Mouse (Mus musculus): Measurements from ENCODE around the gene Zfp566. TPM values are rescaled to one million over a fixed set of nuclear protein-coding genes. Genes with fewer than 3 reads are reported as not detected.

Zfp566 gene
- polyA plus RNA-seq, 1 experiment from 2014 or later = 5.1 TPM

DNA sequence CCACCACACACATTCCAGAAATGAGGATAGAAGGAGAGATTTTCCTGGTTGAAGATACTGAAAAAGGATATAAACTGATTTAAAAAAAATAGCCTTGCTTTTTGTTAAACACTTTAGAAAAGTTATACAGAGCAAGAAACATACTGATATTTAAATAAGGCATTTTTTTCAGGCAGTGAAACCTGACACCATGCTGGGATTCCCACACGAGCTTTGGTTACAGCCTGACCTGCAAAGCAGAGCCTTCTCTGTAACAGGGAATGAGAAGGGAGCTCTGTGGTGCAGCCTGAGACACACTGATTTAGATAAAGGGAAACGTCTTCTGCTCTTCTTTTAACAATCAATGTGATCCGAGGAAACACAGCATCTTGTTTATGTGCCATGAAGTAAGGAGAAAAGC lies 36.7 kb downstream of the Zfp566 start:
- Histone ChIP-seq H3K27me3 (no peaks in the 10 kb centered on the region), H3K4me3 (no peak overlapping the region), H3K4me2 (no peak overlapping the region), H3K9ac (no peak overlapping the region), H3K27ac (0 out of 2 replicates have a peak overlapping the region, but pooled peaks have one; percentile 1), H3K4me1 (replicated peaks) (peaks cover 5% of the 10 kb centered on the region), H3K9me3 (replicated peaks) (no peaks in the 10 kb centered on the region), H3K36me3 (peaks cover 19% of the 10 kb centered on the region)
- ATAC-seq (replicated peaks; ENCODE audit: insufficient number of reproducible peaks, insufficient read depth, low FRiP score, low read depth) = no peak
- WGBS = 4% methylated on average over 3 of the region's 3 CpGs

DNA sequence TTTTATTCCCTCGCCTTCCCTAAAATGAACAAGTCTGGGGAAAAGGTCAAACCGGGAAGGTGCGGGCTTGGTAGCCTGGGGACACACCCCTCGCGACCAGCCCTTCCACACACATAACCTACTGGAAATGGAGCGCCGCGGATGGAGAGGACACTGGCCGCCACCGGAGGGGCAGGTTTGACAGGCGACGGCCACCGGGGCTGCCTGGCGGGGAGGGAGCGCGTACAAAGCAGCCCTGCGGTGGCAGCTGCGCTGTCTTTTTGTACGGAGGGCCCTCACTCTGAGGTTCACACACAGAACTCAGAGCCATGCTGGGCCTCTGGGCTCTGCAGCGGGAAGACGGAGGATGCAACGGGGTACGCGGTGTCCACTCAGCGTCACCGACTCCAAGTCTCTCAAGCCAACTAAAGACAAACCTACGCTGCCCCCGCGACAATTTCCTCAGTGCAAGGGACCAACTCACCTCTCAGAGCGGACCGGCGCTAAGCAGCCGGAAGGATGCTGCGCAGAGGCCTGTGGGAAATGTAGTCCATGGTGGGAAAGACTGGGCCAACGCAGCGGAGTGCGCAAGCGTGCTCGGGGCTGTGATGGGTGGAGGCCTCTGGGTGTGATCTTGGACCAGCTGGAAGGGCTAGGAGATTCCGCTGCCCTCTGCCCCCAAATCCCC lies 39.3 kb downstream of the Zfp566 start, which contains the start of gene Zfp14:
TSS of gene Zfp14 (minus strand) at position 499 of the 667 bp plus-strand sequence.
- Histone ChIP-seq H3K36me3 (peaks cover 6% of the 10 kb centered on the region), H3K4me2 (peak within 1 kb of the TSS; percentile 84), H3K27me3 (no peaks in the 10 kb centered on the region), H3K9ac (peak within 1 kb of the TSS; percentile 66), H3K4me3 (peak within 1 kb of the TSS; percentile 63), H3K4me1 (replicated peaks) (peaks cover 5% of the 10 kb centered on the region), H3K9me3 (replicated peaks) (no peaks in the 10 kb centered on the region), H3K27ac (peak within 1 kb of the TSS; percentile 68)
- ATAC-seq (replicated peaks; ENCODE audit: insufficient number of reproducible peaks, insufficient read depth, low FRiP score, low read depth) = peak; percentile 97
- under 1% methylated on average over 40 of the region's 40 CpGs for WGBS

- no peak for ATAC-seq (replicated peaks; ENCODE audit: insufficient number of reproducible peaks, insufficient read depth, low FRiP score, low read depth)
- H3K27ac ChIP-seq = no peak overlapping the region
- no peaks in the 10 kb centered on the region for H3K27me3 ChIP-seq
- no peak overlapping the region for H3K9ac ChIP-seq
- H3K4me3 ChIP-seq = no peak overlapping the region
- H3K4me1 ChIP-seq (replicated peaks) = peaks cover 5% of the 10 kb centered on the region
- no peaks in the 10 kb centered on the region for H3K36me3 ChIP-seq
- 58% methylated on average over 4 of the region's 4 CpGs for WGBS
- no peaks in the 10 kb centered on the region for H3K9me3 ChIP-seq (replicated peaks)
- no peak overlapping the region for H3K4me2 ChIP-seq
These were observed 42.2 kb downstream of the Zfp566 start for GRCm38 (mm10) chr7:30048126-30048525.

DNA sequence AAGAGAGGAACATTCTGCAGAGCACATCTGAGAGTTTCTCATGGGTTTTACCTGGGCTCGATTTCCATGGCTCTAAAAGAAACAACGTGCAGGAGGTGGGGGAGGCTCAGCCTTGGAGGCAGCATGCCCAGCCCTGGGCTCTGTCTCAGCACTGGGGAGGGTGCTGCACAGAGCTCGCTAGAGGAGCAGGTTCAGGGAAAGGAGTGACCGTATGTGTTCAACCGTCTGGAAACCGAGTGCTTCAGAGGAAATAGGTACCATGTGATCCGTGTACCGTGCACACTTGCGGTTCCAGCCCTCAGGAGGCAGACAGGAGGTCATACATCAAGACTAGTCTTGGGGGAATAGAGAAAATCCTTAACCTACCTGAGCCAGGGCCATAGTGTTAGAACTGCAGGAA lies 46.0 kb downstream of the Zfp566 start:
- Histone ChIP-seq H3K4me1 (replicated peaks) (no peaks in the 10 kb centered on the region), H3K4me3 (no peak overlapping the region), H3K36me3 (no peaks in the 10 kb centered on the region), H3K9ac (no peak overlapping the region), H3K9me3 (replicated peaks) (no peaks in the 10 kb centered on the region), H3K27ac (no peak overlapping the region), H3K27me3 (no peaks in the 10 kb centered on the region), H3K4me2 (no peak overlapping the region)
- WGBS = 57% methylated on average over 9 of the region's 9 CpGs
- no peak for ATAC-seq (replicated peaks; ENCODE audit: insufficient number of reproducible peaks, insufficient read depth, low FRiP score, low read depth)

DNA sequence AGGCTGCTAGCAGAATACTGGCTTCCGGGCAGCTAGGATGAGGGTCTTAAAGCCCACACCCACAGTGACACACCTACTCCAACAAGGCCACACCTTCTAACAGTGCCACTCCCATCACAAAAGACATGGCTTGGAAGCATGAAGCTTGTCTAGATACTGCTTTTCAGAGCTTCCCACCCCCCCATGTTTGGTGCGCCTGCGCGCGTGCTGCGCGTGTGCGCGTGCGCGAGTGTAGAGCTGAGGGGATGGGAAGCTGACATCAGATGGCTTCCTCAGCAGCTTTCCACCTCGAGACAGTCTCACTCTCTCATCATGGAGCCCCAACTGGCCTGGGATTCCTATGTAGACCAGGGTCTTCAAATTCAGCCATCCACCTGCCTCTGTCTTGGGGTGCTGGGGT lies 56.0 kb downstream of the Zfp566 start:
- no peaks in the 10 kb centered on the region for H3K4me1 ChIP-seq (replicated peaks)
- H3K27me3 ChIP-seq = no peaks in the 10 kb centered on the region
- WGBS = 84% methylated on average over 12 of the region's 12 CpGs
- H3K27ac ChIP-seq = no peak overlapping the region
- no peak overlapping the region for H3K9ac ChIP-seq
- ATAC-seq (replicated peaks; ENCODE audit: insufficient number of reproducible peaks, insufficient read depth, low FRiP score, low read depth) = no peak
- no peak overlapping the region for H3K4me2 ChIP-seq
- peaks cover 16% of the 10 kb centered on the region for H3K36me3 ChIP-seq
- no peak overlapping the region for H3K4me3 ChIP-seq
- no peaks in the 10 kb centered on the region for H3K9me3 ChIP-seq (replicated peaks)

GRCm38 (mm10) chr7:30031379-30031778 lies 58.9 kb downstream of the Zfp566 start:
- Histone ChIP-seq H3K4me1 (replicated peaks) (no peaks in the 10 kb centered on the region), H3K27me3 (no peaks in the 10 kb centered on the region), H3K4me3 (no peak overlapping the region), H3K36me3 (peaks cover 13% of the 10 kb centered on the region), H3K9me3 (replicated peaks) (no peaks in the 10 kb centered on the region), H3K4me2 (no peak overlapping the region), H3K27ac (no peak overlapping the region), H3K9ac (no peak overlapping the region)
- WGBS = 89% methylated on average over 3 of the region's 3 CpGs
- no peak for ATAC-seq (replicated peaks; ENCODE audit: insufficient number of reproducible peaks, insufficient read depth, low FRiP score, low read depth)

GRCm38 (mm10) chr7:30030677-30031076 lies 59.6 kb downstream of the Zfp566 start:
- peaks cover 18% of the 10 kb centered on the region for H3K36me3 ChIP-seq
- WGBS = 30% methylated on average over 6 of the region's 6 CpGs

DNA sequence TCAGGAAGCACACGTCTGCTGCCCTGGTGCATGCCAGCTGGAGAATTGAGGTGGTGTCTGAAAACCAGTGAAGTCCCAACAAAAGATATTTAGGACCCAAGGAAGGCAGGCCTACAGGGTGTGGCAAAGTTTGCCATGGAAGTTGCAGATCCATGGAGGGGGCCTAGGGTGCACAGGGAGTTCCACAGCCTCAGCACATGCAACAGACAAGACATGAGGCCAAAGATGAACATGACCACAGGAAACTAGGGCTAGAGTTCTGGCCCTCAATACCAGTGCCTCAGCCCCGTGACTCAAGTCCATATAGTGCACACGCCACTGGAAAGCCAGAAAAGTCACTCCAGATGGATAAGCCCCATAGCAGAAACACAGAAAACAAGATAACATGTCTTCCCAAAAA lies 61.8 kb downstream of the Zfp566 start:
- no peak for ATAC-seq (replicated peaks; ENCODE audit: insufficient number of reproducible peaks, insufficient read depth, low FRiP score, low read depth)
- H3K4me3 ChIP-seq = no peak overlapping the region
- peaks cover 38% of the 10 kb centered on the region for H3K36me3 ChIP-seq
- WGBS = 82% methylated on average over 3 of the region's 3 CpGs
- no peak overlapping the region for H3K9ac ChIP-seq
- H3K4me1 ChIP-seq (replicated peaks) = 0 out of 2 replicates have a peak, but pooled peaks cover 3% of the 10 kb centered on the region
- no peaks in the 10 kb centered on the region for H3K9me3 ChIP-seq (replicated peaks)
- H3K27me3 ChIP-seq = no peaks in the 10 kb centered on the region
- no peak overlapping the region for H3K4me2 ChIP-seq
- H3K27ac ChIP-seq = no peak overlapping the region

More at GRCm38 (mm10) chr7:30030677-30031076, 59.6 kb downstream of the Zfp566 start:
- ATAC-seq (replicated peaks; ENCODE audit: insufficient number of reproducible peaks, insufficient read depth, low FRiP score, low read depth) = no peak
- Histone ChIP-seq H3K27me3 (no peaks in the 10 kb centered on the region), H3K4me2 (no peak overlapping the region), H3K9ac (no peak overlapping the region), H3K4me3 (no peak overlapping the region), H3K9me3 (replicated peaks) (no peaks in the 10 kb centered on the region), H3K4me1 (replicated peaks) (no peaks in the 10 kb centered on the region), H3K27ac (no peak overlapping the region)

Small RNA genes lying within 50 kb of the gene (microRNA-seq; reads per million reads assigned to microRNA genes)
- gene Gm23368 = not detected

Other genes starting within 250 kb of the Zfp566 start
- 1.7 and 2.1 TPM in 2 replicates for gene Zfp940, start 236.9 kb downstream of the Zfp566 start, polyA plus RNA-seq (2015; fragmentation: Nextera tagmentation; extraction: Ambion mirVana)
- 3.4 and 4.4 TPM in 2 replicates for gene Zfp420, start 230.5 kb downstream of the Zfp566 start, polyA plus RNA-seq (2015; fragmentation: Nextera tagmentation; extraction: Ambion mirVana)
- gene Zfp27, start 184.0 kb downstream of the Zfp566 start, polyA plus RNA-seq (2015; fragmentation: Nextera tagmentation; extraction: Ambion mirVana) = 7.2 and 7.8 TPM in 2 replicates
- 3.1 TPM in 2 replicates for gene Zfp383, start 182.3 kb downstream of the Zfp566 start, polyA plus RNA-seq (2015; fragmentation: Nextera tagmentation; extraction: Ambion mirVana)
- 6.7 and 9.4 TPM in 2 replicates for gene Zfp74, start 136.4 kb downstream of the Zfp566 start, polyA plus RNA-seq (2015; fragmentation: Nextera tagmentation; extraction: Ambion mirVana)
- gene Zfp568, start 106.6 kb downstream of the Zfp566 start, polyA plus RNA-seq (2015; fragmentation: Nextera tagmentation; extraction: Ambion mirVana) = 16.2 and 22.4 TPM in 2 replicates
- gene Zfp14, start 39.1 kb downstream of the Zfp566 start, polyA plus RNA-seq (2015; fragmentation: Nextera tagmentation; extraction: Ambion mirVana) = 3.3 and 4.1 TPM in 2 replicates
- 3.5 and 4.6 TPM in 2 replicates for gene Zfp82, start 17.6 kb downstream of the Zfp566 start, polyA plus RNA-seq (2015; fragmentation: Nextera tagmentation; extraction: Ambion mirVana)
- 0.59 TPM in 1 of 2 replicates, not detected in the other for gene Gm26920, start 117 bp downstream of the Zfp566 start, polyA plus RNA-seq (2015; fragmentation: Nextera tagmentation; extraction: Ambion mirVana)
- gene Zfp260, start 4.2 kb upstream of the Zfp566 start, polyA plus RNA-seq (2015; fragmentation: Nextera tagmentation; extraction: Ambion mirVana) = 72.9 and 75.3 TPM in 2 replicates
- 10.0 and 13.7 TPM in 2 replicates for gene Zfp382, start 31.4 kb upstream of the Zfp566 start, polyA plus RNA-seq (2015; fragmentation: Nextera tagmentation; extraction: Ambion mirVana)
- 6.9 and 8.5 TPM in 2 replicates for gene Zfp146, start 79.2 kb upstream of the Zfp566 start, polyA plus RNA-seq (2015; fragmentation: Nextera tagmentation; extraction: Ambion mirVana)
- 369 and 603 TPM in 2 replicates for gene Cox7a1, start 93.6 kb upstream of the Zfp566 start, polyA plus RNA-seq (2015; fragmentation: Nextera tagmentation; extraction: Ambion mirVana)
- gene Capns1, start 108.3 kb upstream of the Zfp566 start, polyA plus RNA-seq (2015; fragmentation: Nextera tagmentation; extraction: Ambion mirVana) = 77.4 and 96.6 TPM in 2 replicates
- 99.7 and 105 TPM in 2 replicates for gene Polr2i, start 141.4 kb upstream of the Zfp566 start, polyA plus RNA-seq (2015; fragmentation: Nextera tagmentation; extraction: Ambion mirVana)
- gene Tbcb, start 141.7 kb upstream of the Zfp566 start, polyA plus RNA-seq (2015; fragmentation: Nextera tagmentation; extraction: Ambion mirVana) = 125 and 140 TPM in 2 replicates
- gene Ovol3, start 145.2 kb upstream of the Zfp566 start, polyA plus RNA-seq (2015; fragmentation: Nextera tagmentation; extraction: Ambion mirVana) = not detected in 2 replicates
- 0.42 and 0.61 TPM in 2 replicates for gene Thap8, start 189.6 kb upstream of the Zfp566 start, polyA plus RNA-seq (2015; fragmentation: Nextera tagmentation; extraction: Ambion mirVana)
- 6.7 and 8.6 TPM in 2 replicates for gene Wdr62, start 189.9 kb upstream of the Zfp566 start, polyA plus RNA-seq (2015; fragmentation: Nextera tagmentation; extraction: Ambion mirVana)
- gene Clip3, start 201.2 kb upstream of the Zfp566 start, polyA plus RNA-seq (2015; fragmentation: Nextera tagmentation; extraction: Ambion mirVana) = 8.0 and 12.0 TPM in 2 replicates
- 57.4 and 64.4 TPM in 2 replicates for gene Alkbh6, start 218.2 kb upstream of the Zfp566 start, polyA plus RNA-seq (2015; fragmentation: Nextera tagmentation; extraction: Ambion mirVana)
- gene Syne4, start 224.3 kb upstream of the Zfp566 start, polyA plus RNA-seq (2015; fragmentation: Nextera tagmentation; extraction: Ambion mirVana) = 6.1 and 18.8 TPM in 2 replicates
- 5.1 TPM in 1 of 2 replicates, not detected in the other for gene E130208F15Rik, start 231.2 kb upstream of the Zfp566 start, polyA plus RNA-seq (2015; fragmentation: Nextera tagmentation; extraction: Ambion mirVana)
- gene Sdhaf1, start 233.4 kb upstream of the Zfp566 start, polyA plus RNA-seq (2015; fragmentation: Nextera tagmentation; extraction: Ambion mirVana) = 14.4 and 17.5 TPM in 2 replicates